Mouse (Mus musculus): Measurements from ENCODE around the gene Haghl.

Gene Haghl

GRCm38 (mm10) chr17:25786280-25786679, 807 bp upstream of the Haghl start, which contains the start of gene Ccdc78:
Gene Ccdc78, plus strand, starts transcription at chr17:25786580.
- no peak for DNase-seq

GRCm38 (mm10) chr17:25783861-25784574, 1.5 kb downstream of the Haghl start:
- peak; percentile 93 for DNase-seq

GRCm38 (mm10) chr17:25783086-25783485, 2.4 kb downstream of the Haghl start:
- DNase-seq, result peak; percentile 96

- peak; percentile 90 for DNase-seq
These were observed 4.1 kb downstream of the Haghl start for GRCm38 (mm10) chr17:25781339-25781738.

- peak; percentile 90 for DNase-seq
These were observed 7.5 kb downstream of the Haghl start for GRCm38 (mm10) chr17:25777948-25778347.

- DNase-seq, result peak; percentile 86
These were observed 10.0 kb downstream of the Haghl start for GRCm38 (mm10) chr17:25775318-25776062.

- peak; percentile 99 for DNase-seq
These were observed 11.8 kb downstream of the Haghl start, which contains the start of gene Narfl for GRCm38 (mm10) chr17:25773549-25774120. Gene Narfl, plus strand, starts transcription at chr17:25773776.

GRCm38 (mm10) chr17:25769331-25769730, 16.1 kb downstream of the Haghl start:
- no peak for DNase-seq

- no peak for DNase-seq
These were observed 19.6 kb downstream of the Haghl start for GRCm38 (mm10) chr17:25765886-25766285.

GRCm38 (mm10) chr17:25762591-25762990, 22.9 kb downstream of the Haghl start:
- DNase-seq, result no peak

GRCm38 (mm10) chr17:25761561-25761970, 23.9 kb downstream of the Haghl start:
- DNase-seq, result peak; percentile 92

GRCm38 (mm10) chr17:25760148-25760547, 25.3 kb downstream of the Haghl start:
- DNase-seq, result no peak

- DNase-seq, result no peak
These were observed 27.8 kb downstream of the Haghl start for GRCm38 (mm10) chr17:25757691-25758090.

- DNase-seq, result peak; percentile 94
These were observed 28.9 kb downstream of the Haghl start for GRCm38 (mm10) chr17:25756378-25757242.

- no peak for DNase-seq
These were observed 29.7 kb downstream of the Haghl start for GRCm38 (mm10) chr17:25755627-25756377.

- DNase-seq, result no peak
These were observed 30.4 kb downstream of the Haghl start for GRCm38 (mm10) chr17:25755086-25755485.

- no peak for DNase-seq
These were observed 31.2 kb downstream of the Haghl start, which contains the start of gene Msln for GRCm38 (mm10) chr17:25754241-25754640. Gene Msln, minus strand, starts transcription at chr17:25754378.

- DNase-seq, result no peak
These were observed 34.0 kb downstream of the Haghl start for GRCm38 (mm10) chr17:25751446-25751845.

- no peak for DNase-seq
These were observed 36.2 kb downstream of the Haghl start for GRCm38 (mm10) chr17:25749314-25749713.

GRCm38 (mm10) chr17:25748238-25748637, 37.2 kb downstream of the Haghl start:
- no peak for DNase-seq

GRCm38 (mm10) chr17:25744311-25744710, 41.2 kb downstream of the Haghl start:
- DNase-seq, result no peak

- no peak for DNase-seq
These were observed 41.6 kb downstream of the Haghl start for GRCm38 (mm10) chr17:25743831-25744230.
